Mouse (Mus musculus) heart, embryonic 13.5 days (tissue): ENCODE measurements at regions not wholly inside any gene's neighbourhood (a gene's known extent, or its start where the extent isn't known, plus 50 kb on each side); places are given as distances from the start of the nearest gene placed in this dataset.

Experiments
- ATAC-seq: fragments of 200-750 bp; cut with Nextera tagmentation; 2 replicates; pipeline ENCODE4 v1.8.0; 2017; ENCODE audit warnings: moderate TSS enrichment; ENCODE audit not compliant: insufficient number of reproducible peaks, low FRiP score, low TSS enrichment; ENCODE audit errors: extremely low read depth
- H3K27ac ChIP-seq: fragments of 300-500 bp; sonication (generic); replicated peaks from 2 replicates; pipeline ENCODE4 v1.5.1; 2015; ENCODE audit warnings: moderate library complexity, mild to moderate bottlenecking, inconsistent platforms
- H3K27me3 ChIP-seq: fragments of 300-500 bp; sonication (generic); replicated peaks from 2 replicates; pipeline ENCODE4 v1.6.1; 2015; ENCODE audit warnings: mild to moderate bottlenecking, inconsistent platforms
- H3K36me3 ChIP-seq: fragments of 300-500 bp; sonication (generic); 2 replicates; pipeline ENCODE4 v1.6.1; 2015; ENCODE audit warnings: mild to moderate bottlenecking, inconsistent platforms
- H3K4me1 ChIP-seq: fragments of 300-500 bp; sonication (generic); 2 replicates; pipeline ENCODE4 v1.6.1; 2015; ENCODE audit warnings: inconsistent platforms
- H3K4me2 ChIP-seq: fragments of 300-500 bp; sonication (generic); 2 replicates; pipeline ENCODE4 v1.6.1; 2015; ENCODE audit warnings: inconsistent platforms, mild to moderate bottlenecking, moderate library complexity
- H3K4me3 ChIP-seq: fragments of 300-500 bp; sonication (generic); 2 replicates; pipeline ENCODE4 v1.5.1; 2015; ENCODE audit warnings: moderate library complexity, mild to moderate bottlenecking, inconsistent platforms
- H3K9ac ChIP-seq: fragments of 300-500 bp; sonication (generic); 2 replicates; pipeline ENCODE4 v1.6.1; 2015; ENCODE audit warnings: inconsistent platforms, mild to moderate bottlenecking, moderate library complexity
- H3K9me3 ChIP-seq: fragments of 300-500 bp; sonication (generic); 2 replicates; pipeline ENCODE4 v1.6.1; 2016; ENCODE audit warnings: inconsistent platforms
- WGBS: fragments of 180-500 bp; shearing (Covaris S2); methylation state at CpG from one replicate; pipeline ENCODE4 v1.1.7; 2015; ENCODE audit warnings: mixed read lengths; 5-methylcytosine and 5-hydroxymethylcytosine counted together

- no peak overlapping the region for H3K9ac ChIP-seq
- no peaks in the 10 kb centered on the region for H3K9me3 ChIP-seq
- H3K36me3 ChIP-seq = no peaks in the 10 kb centered on the region
- ATAC-seq = no peak
- H3K4me1 ChIP-seq = no peaks in the 10 kb centered on the region
- no peak overlapping the region for H3K4me2 ChIP-seq
- 48% methylated on average over 1 of the region's 1 CpGs for WGBS
- H3K27me3 ChIP-seq = no peaks in the 10 kb centered on the region
- H3K4me3 ChIP-seq = no peak overlapping the region
- H3K27ac ChIP-seq = no peak overlapping the region
Measured at GRCm38 (mm10) chr9:84295891-84296290, 370.9 kb downstream of the Bckdhb start.

DNA sequence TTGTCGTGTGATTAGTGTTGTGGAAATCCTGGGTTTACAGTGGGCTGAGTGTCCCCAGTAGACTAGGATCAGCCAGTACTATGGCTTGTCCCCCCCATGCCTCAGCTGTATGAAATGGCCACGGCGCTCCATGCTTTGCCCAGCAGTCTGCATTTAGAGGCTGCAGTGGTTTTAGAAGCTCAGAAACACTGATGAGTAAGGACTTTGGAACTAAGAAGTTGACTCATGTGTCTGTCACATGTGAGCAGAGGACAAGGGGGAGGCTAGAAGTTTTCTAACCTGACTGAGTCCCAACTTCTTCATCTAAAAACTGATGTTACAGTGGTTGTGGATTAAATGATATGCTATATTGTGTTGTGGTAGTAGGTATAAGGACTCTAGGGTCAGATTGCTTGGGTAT lies 371.5 kb downstream of the Bckdhb start:
- Histone ChIP-seq H3K4me3 (no peak overlapping the region), H3K4me2 (no peak overlapping the region), H3K9ac (no peak overlapping the region), H3K9me3 (no peaks in the 10 kb centered on the region), H3K27me3 (no peaks in the 10 kb centered on the region), H3K27ac (no peak overlapping the region), H3K36me3 (no peaks in the 10 kb centered on the region), H3K4me1 (no peaks in the 10 kb centered on the region)
- no peak for ATAC-seq
- WGBS = 83% methylated on average over 3 of the region's 3 CpGs

GRCm38 (mm10) chr9:84304398-84304797 lies 379.5 kb downstream of the Bckdhb start:
- Histone ChIP-seq H3K9ac (no peak overlapping the region), H3K4me2 (no peak overlapping the region), H3K36me3 (no peaks in the 10 kb centered on the region), H3K9me3 (peaks cover 3% of the 10 kb centered on the region; the same call in 1 of the 2 replicates), H3K27me3 (no peaks in the 10 kb centered on the region), H3K4me1 (no peaks in the 10 kb centered on the region), H3K4me3 (no peak overlapping the region), H3K27ac (no peak overlapping the region)
- ATAC-seq = no peak
- WGBS = 76% methylated on average over 2 of the region's 2 CpGs

DNA sequence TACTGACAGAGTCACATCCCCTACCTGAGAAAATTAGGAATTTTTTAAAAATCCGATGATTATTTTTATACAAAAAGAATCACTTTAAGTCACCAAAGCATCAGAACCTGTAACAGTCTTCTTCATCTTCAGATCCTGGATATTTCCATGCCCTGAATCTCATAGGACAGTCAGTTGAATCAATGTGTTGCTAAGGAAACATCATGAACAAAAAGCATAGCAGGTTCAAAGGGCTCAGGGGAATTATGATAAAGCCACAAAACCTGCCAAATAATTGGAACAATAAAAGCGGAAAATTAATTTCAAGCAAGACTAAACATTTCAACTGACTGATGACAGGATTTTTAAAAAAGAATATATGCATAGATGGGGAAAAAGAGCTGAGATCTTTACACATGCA lies 393.9 kb downstream of the Bckdhb start:
- ATAC-seq = no peak

GRCm38 (mm10) chr9:84319338-84319737 lies 394.4 kb downstream of the Bckdhb start:
- Histone ChIP-seq H3K4me1 (no peaks in the 10 kb centered on the region), H3K4me2 (no peak overlapping the region), H3K27me3 (no peaks in the 10 kb centered on the region), H3K36me3 (no peaks in the 10 kb centered on the region), H3K4me3 (no peak overlapping the region), H3K9me3 (no peaks in the 10 kb centered on the region), H3K9ac (no peak overlapping the region), H3K27ac (no peak overlapping the region)
- ATAC-seq = no peak
- 64% methylated on average over 2 of the region's 2 CpGs for WGBS

More for the DNA sequence above, 393.9 kb downstream of the Bckdhb start:
- Histone ChIP-seq H3K36me3 (no peaks in the 10 kb centered on the region), H3K9ac (no peak overlapping the region), H3K4me1 (no peaks in the 10 kb centered on the region), H3K4me3 (no peak overlapping the region), H3K9me3 (no peaks in the 10 kb centered on the region), H3K27ac (no peak overlapping the region), H3K27me3 (no peaks in the 10 kb centered on the region), H3K4me2 (no peak overlapping the region)
- 71% methylated on average over 2 of the region's 2 CpGs for WGBS

GRCm38 (mm10) chr9:84323145-84323544 lies 398.2 kb downstream of the Bckdhb start:
- no peak overlapping the region for H3K27ac ChIP-seq
- ATAC-seq = no peak
- no peak overlapping the region for H3K4me3 ChIP-seq

DNA sequence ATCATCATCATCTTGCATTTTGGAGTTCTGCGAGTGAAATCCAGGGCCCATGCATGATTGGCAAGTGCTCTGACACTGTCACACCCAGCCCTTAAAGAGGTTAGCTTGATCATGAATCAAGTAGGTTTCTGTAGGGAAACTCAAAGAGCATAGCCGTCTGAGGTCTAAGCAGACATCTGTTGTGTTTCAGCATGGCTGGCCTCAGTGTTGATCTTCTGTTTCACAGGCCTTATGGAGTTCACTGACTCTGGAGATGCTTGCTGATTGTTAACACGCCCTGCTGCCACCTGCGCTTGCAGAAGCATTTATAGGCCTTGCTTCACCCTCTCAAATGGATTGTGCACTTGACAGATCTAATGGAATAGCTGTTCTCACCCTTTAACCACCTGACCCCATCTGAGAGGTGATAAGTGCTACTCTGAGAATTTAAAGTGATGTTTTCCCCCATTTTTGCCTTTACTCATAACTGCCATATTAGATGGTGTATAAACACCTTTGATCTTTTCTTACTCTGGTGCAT lies 406.2 kb downstream of the Bckdhb start:
- Histone ChIP-seq H3K4me2 (no peak overlapping the region), H3K27me3 (no peaks in the 10 kb centered on the region), H3K36me3 (no peaks in the 10 kb centered on the region), H3K4me1 (no peaks in the 10 kb centered on the region), H3K4me3 (no peak overlapping the region), H3K9ac (no peak overlapping the region), H3K9me3 (no peaks in the 10 kb centered on the region), H3K27ac (no peak overlapping the region)
- WGBS = 41% methylated on average over 4 of the region's 4 CpGs
- ATAC-seq = no peak

More at GRCm38 (mm10) chr9:84323145-84323544, 398.2 kb downstream of the Bckdhb start:
- Histone ChIP-seq H3K9ac (no peak overlapping the region), H3K4me1 (no peaks in the 10 kb centered on the region), H3K27me3 (no peaks in the 10 kb centered on the region), H3K4me2 (no peak overlapping the region), H3K36me3 (no peaks in the 10 kb centered on the region), H3K9me3 (no peaks in the 10 kb centered on the region)
- WGBS = 64% methylated on average over 2 of the region's 2 CpGs

GRCm38 (mm10) chr9:84343435-84344095 lies 418.6 kb downstream of the Bckdhb start:
- Histone ChIP-seq H3K27me3 (no peaks in the 10 kb centered on the region), H3K9ac (no peak overlapping the region), H3K4me3 (no peak overlapping the region), H3K36me3 (no peaks in the 10 kb centered on the region), H3K9me3 (no peaks in the 10 kb centered on the region), H3K4me1 (no peaks in the 10 kb centered on the region), H3K4me2 (no peak overlapping the region), H3K27ac (no peak overlapping the region)
- 14% methylated on average over 7 of the region's 7 CpGs for WGBS
- no peak for ATAC-seq

DNA sequence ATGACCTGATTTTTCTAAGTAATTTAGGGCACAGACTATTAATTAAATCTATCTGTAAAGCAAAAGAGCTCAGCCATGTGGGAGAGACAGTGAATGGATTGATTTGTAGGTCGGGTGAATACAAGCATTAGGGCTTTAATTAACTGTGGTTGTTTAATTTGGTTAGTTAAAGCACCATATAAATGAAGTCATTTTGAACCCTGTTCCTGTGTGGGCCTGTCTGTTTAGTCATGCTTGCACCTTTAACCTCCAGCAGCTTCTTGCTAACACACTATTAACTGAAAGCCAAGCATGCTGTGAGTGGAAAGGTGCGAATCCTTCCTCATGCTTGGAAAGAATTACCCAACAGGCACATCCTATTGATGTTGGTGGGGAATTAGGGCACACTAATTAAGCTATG lies 425.3 kb downstream of the Bckdhb start:
- ATAC-seq = no peak
- H3K9ac ChIP-seq = no peak overlapping the region
- H3K27ac ChIP-seq = no peak overlapping the region
- 60% methylated on average over 2 of the region's 2 CpGs for WGBS
- H3K4me2 ChIP-seq = no peak overlapping the region
- H3K4me1 ChIP-seq = no peaks in the 10 kb centered on the region
- no peaks in the 10 kb centered on the region for H3K9me3 ChIP-seq
- no peaks in the 10 kb centered on the region for H3K27me3 ChIP-seq
- no peak overlapping the region for H3K4me3 ChIP-seq
- H3K36me3 ChIP-seq = no peaks in the 10 kb centered on the region

DNA sequence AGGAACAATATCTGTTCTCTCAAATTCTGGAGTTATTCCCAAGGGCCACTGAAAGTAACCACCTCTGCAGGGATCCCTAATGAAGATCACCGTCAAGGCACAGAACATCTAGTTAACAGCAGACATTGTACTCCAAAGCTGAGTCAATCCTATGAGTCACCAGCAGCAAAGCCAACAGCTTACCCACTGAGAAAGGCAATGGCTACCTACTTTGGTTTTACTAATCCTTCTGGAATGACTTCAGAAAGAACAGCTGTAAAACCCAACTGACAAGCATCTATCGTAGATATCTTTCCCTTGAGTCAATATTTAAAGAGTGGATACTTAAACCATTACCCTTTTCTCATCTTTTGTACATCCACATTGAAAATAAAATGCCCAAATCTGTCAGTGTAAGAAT lies 429.5 kb downstream of the Bckdhb start:
- H3K9ac ChIP-seq = no peak overlapping the region
- H3K4me2 ChIP-seq = no peak overlapping the region
- H3K27me3 ChIP-seq = no peaks in the 10 kb centered on the region
- no peaks in the 10 kb centered on the region for H3K9me3 ChIP-seq
- no peaks in the 10 kb centered on the region for H3K36me3 ChIP-seq
- no peak for ATAC-seq
- H3K27ac ChIP-seq = no peak overlapping the region
- no peak overlapping the region for H3K4me3 ChIP-seq
- H3K4me1 ChIP-seq = no peaks in the 10 kb centered on the region
- WGBS = 60% methylated on average over 2 of the region's 2 CpGs

DNA sequence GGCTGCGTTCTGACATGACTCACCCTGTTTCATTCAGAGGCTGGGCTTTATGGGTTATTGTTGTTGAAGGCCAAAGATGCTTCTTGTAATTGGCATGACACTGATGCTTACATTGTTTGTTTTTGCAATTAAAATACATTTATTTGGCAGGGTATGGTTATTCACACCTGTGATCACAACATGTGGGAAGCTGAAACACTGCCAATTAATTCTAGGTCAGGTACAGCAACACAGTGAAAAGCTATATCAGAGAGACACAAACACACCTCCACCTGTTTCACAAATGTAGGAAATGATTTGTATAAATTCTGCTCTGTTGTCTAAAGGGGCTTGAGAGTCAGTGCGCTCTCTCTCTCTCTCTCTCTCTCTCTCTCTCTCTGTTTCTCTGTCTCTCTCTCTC lies 431.2 kb downstream of the Bckdhb start:
- Histone ChIP-seq H3K36me3 (no peaks in the 10 kb centered on the region), H3K27me3 (no peaks in the 10 kb centered on the region), H3K9ac (no peak overlapping the region), H3K4me2 (no peak overlapping the region), H3K27ac (no peak overlapping the region), H3K4me3 (no peak overlapping the region), H3K9me3 (no peaks in the 10 kb centered on the region), H3K4me1 (no peaks in the 10 kb centered on the region)
- 85% methylated on average over 2 of the region's 2 CpGs for WGBS
- ATAC-seq = no peak

DNA sequence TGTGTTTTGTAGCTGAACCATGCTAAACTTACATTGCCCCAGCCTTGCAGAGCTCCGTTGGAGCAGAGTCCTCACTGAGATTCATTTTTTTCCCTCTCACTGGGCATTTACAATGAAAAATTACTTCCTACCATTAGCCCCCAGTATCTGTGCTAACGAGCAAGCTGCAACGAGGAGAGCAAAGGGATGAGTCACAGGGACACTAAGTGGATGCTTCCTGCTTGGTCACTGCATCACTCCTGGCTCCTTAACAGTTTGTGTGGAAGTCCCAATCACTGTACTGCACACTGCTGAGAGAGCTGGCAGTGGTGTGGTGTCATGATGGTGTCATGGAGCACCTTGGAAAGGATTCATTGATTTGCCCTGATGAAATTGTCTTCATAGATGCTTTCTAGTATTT lies 434.9 kb downstream of the Bckdhb start:
- Histone ChIP-seq H3K36me3 (no peaks in the 10 kb centered on the region), H3K27me3 (no peaks in the 10 kb centered on the region), H3K27ac (no peak overlapping the region), H3K4me1 (no peaks in the 10 kb centered on the region), H3K9me3 (no peaks in the 10 kb centered on the region), H3K9ac (no peak overlapping the region), H3K4me2 (no peak overlapping the region), H3K4me3 (no peak overlapping the region)
- whole genome bisulfite sequencing = 29% methylated on average over 3 of the region's 3 CpGs
- ATAC-seq = no peak
